Mouse (Mus musculus): ENCODE data around the gene Lcn6. TPM values are rescaled to one million over a fixed set of nuclear protein-coding genes. Genes with fewer than 3 reads are reported as not detected.

Gene Lcn6
- polyA plus RNA-seq (2015; fragmentation: Nextera tagmentation; extraction: Ambion mirVana), result not detected in 2 replicates

GRCm38 (mm10) chr2:25676486-25676885 is at the start of gene Lcn6:
TSS of gene Lcn6 (plus strand) at chr2:25676786.

GRCm38 (mm10) chr2:25627811-25628210 is 48.8 kb upstream of the Lcn6 start, which contains the start of gene Fcna:
TSS of gene Fcna (minus strand) at chr2:25628030.

GRCm38 (mm10) chr2:25652902-25653301 is 23.7 kb upstream of the Lcn6 start, which contains the start of gene Lcn8:
TSS of gene Lcn8 (plus strand) at chr2:25653120.

GRCm38 (mm10) chr2:25657652-25658051 is 18.9 kb upstream of the Lcn6 start, which contains the start of gene Lcn5:
TSS of gene Lcn5 (plus strand) at chr2:25657952.

GRCm38 (mm10) chr2:25682426-25682825 is 5.8 kb downstream of the Lcn6 start, which contains the start of gene Lcn10:
TSS of gene Lcn10 (plus strand) at chr2:25682726.

GRCm38 (mm10) chr2:25699743-25700142 is 23.2 kb downstream of the Lcn6 start, which contains the start of gene Obp2a:
TSS of gene Obp2a (plus strand) at chr2:25700043.

GRCm38 (mm10) chr2:25706643-25707481 is 30.3 kb downstream of the Lcn6 start, which contains the start of gene Bmyc:
TSS of gene Bmyc (plus strand) at chr2:25706739.

Other genes starting within 250 kb of the Lcn6 start
- 11.5 and 17.0 TPM in 2 replicates for gene Abca2, start 248.1 kb upstream of the Lcn6 start, polyA plus RNA-seq (2015; fragmentation: Nextera tagmentation; extraction: Ambion mirVana)
- 1.3 and 1.8 TPM in 2 replicates for gene Clic3, start 219.9 kb upstream of the Lcn6 start, polyA plus RNA-seq (2015; fragmentation: Nextera tagmentation; extraction: Ambion mirVana)
- 131 and 140 TPM in 2 replicates for gene Paxx, start 215.7 kb upstream of the Lcn6 start, polyA plus RNA-seq (2015; fragmentation: Nextera tagmentation; extraction: Ambion mirVana)
- 1,109 and 2,669 TPM in 2 replicates for gene Ptgds, start 206.7 kb upstream of the Lcn6 start, polyA plus RNA-seq (2015; fragmentation: Nextera tagmentation; extraction: Ambion mirVana)
- not detected in 2 replicates for gene Lcn12, start 182.9 kb upstream of the Lcn6 start, polyA plus RNA-seq (2015; fragmentation: Nextera tagmentation; extraction: Ambion mirVana)
- gene Fbxw5, start 176.0 kb upstream of the Lcn6 start, polyA plus RNA-seq (2015; fragmentation: Nextera tagmentation; extraction: Ambion mirVana), result 103 and 115 TPM in 2 replicates
- 6.2 TPM in 2 replicates for gene C8g, start 175.1 kb upstream of the Lcn6 start, polyA plus RNA-seq (2015; fragmentation: Nextera tagmentation; extraction: Ambion mirVana)
- 11.9 and 12.1 TPM in 2 replicates for gene Traf2, start 129.8 kb upstream of the Lcn6 start, polyA plus RNA-seq (2015; fragmentation: Nextera tagmentation; extraction: Ambion mirVana)
- gene Edf1, start 118.9 kb upstream of the Lcn6 start, polyA plus RNA-seq (2015; fragmentation: Nextera tagmentation; extraction: Ambion mirVana), result 403 and 421 TPM in 2 replicates
- 1.0 and 3.1 TPM in 2 replicates for gene Mamdc4, start 101.9 kb upstream of the Lcn6 start, polyA plus RNA-seq (2015; fragmentation: Nextera tagmentation; extraction: Ambion mirVana)
- gene Phpt1, start 101.6 kb upstream of the Lcn6 start, polyA plus RNA-seq (2015; fragmentation: Nextera tagmentation; extraction: Ambion mirVana), result 251 and 258 TPM in 2 replicates
- 20.4 and 21.5 TPM in 2 replicates for gene Ajm1, start 95.0 kb upstream of the Lcn6 start, polyA plus RNA-seq (2015; fragmentation: Nextera tagmentation; extraction: Ambion mirVana)
- 56.5 and 61.3 TPM in 2 replicates for gene Rabl6, start 68.3 kb upstream of the Lcn6 start, polyA plus RNA-seq (2015; fragmentation: Nextera tagmentation; extraction: Ambion mirVana)
- 0.45 and 0.50 TPM in 2 replicates for gene Ccdc183, start 59.1 kb upstream of the Lcn6 start, polyA plus RNA-seq (2015; fragmentation: Nextera tagmentation; extraction: Ambion mirVana)
- 63.4 and 65.7 TPM in 2 replicates for gene Tmem141, start 54.8 kb upstream of the Lcn6 start, polyA plus RNA-seq (2015; fragmentation: Nextera tagmentation; extraction: Ambion mirVana)
- gene Fcna, start 48.8 kb upstream of the Lcn6 start, polyA plus RNA-seq (2015; fragmentation: Nextera tagmentation; extraction: Ambion mirVana), result 13.4 and 13.6 TPM in 2 replicates
- gene Lcn8, start 23.7 kb upstream of the Lcn6 start, polyA plus RNA-seq (2015; fragmentation: Nextera tagmentation; extraction: Ambion mirVana), result not detected in 2 replicates
- gene Lcn5, start 18.8 kb upstream of the Lcn6 start, polyA plus RNA-seq (2015; fragmentation: Nextera tagmentation; extraction: Ambion mirVana), result not detected in 2 replicates
- not detected in 2 replicates for gene Lcn10, start 5.9 kb downstream of the Lcn6 start, polyA plus RNA-seq (2015; fragmentation: Nextera tagmentation; extraction: Ambion mirVana)
- gene Obp2a, start 23.3 kb downstream of the Lcn6 start, polyA plus RNA-seq (2015; fragmentation: Nextera tagmentation; extraction: Ambion mirVana), result not detected in 2 replicates
- gene Bmyc, start 30.0 kb downstream of the Lcn6 start, polyA plus RNA-seq (2015; fragmentation: Nextera tagmentation; extraction: Ambion mirVana), result 259 and 263 TPM in 2 replicates
- gene Obp2b, start 60.2 kb downstream of the Lcn6 start, polyA plus RNA-seq (2015; fragmentation: Nextera tagmentation; extraction: Ambion mirVana), result not detected in 2 replicates
- not detected in 2 replicates for gene Lcn3, start 88.8 kb downstream of the Lcn6 start, polyA plus RNA-seq (2015; fragmentation: Nextera tagmentation; extraction: Ambion mirVana)
- gene Lcn11, start 100.2 kb downstream of the Lcn6 start, polyA plus RNA-seq (2015; fragmentation: Nextera tagmentation; extraction: Ambion mirVana), result not detected in 2 replicates
- not detected in 2 replicates for gene Gm13539, start 105.5 kb downstream of the Lcn6 start, polyA plus RNA-seq (2015; fragmentation: Nextera tagmentation; extraction: Ambion mirVana)
- gene Glt6d1, start 139.1 kb downstream of the Lcn6 start, polyA plus RNA-seq (2015; fragmentation: Nextera tagmentation; extraction: Ambion mirVana), result not detected in 2 replicates
- gene Lcn9, start 146.4 kb downstream of the Lcn6 start, polyA plus RNA-seq (2015; fragmentation: Nextera tagmentation; extraction: Ambion mirVana), result not detected in 2 replicates
- gene Sohlh1, start 170.5 kb downstream of the Lcn6 start, polyA plus RNA-seq (2015; fragmentation: Nextera tagmentation; extraction: Ambion mirVana), result not detected in 2 replicates
- 32.2 and 34.0 TPM in 2 replicates for gene Kcnt1, start 186.9 kb downstream of the Lcn6 start, polyA plus RNA-seq (2015; fragmentation: Nextera tagmentation; extraction: Ambion mirVana)

All from neural tube, postnatal 0 days (tissue).